In the genomic region with DNA sequence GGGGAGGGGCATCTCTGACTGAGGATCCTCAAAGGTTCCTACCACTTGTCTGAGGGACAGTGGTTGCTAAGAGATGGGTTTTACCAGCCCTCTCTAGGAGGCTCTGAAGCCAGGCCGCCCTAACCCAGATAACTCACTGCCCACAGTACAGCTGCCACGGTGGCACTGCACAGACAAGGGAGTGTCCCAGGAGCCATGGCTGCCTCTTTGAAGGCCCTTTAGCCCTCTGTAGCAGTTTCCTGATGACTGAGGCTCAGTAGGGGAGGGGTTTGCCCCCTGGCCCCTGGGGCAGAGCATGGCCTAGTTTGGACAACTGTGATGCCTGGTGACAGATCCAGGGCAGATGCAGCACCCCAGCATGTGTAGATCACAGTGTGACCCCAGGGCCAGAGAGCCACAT, we compare ENCODE assay signal across 18 mouse cellular contexts. TPM values are rescaled to one million over a fixed set of nuclear protein-coding genes. Genes with fewer than 3 reads are reported as not detected.
A peak's percentile ranks its signal among the peaks of the same experiment; 100 is the strongest.
DNase-seq lines count a peak whose midpoint lies in the region; ATAC-seq and TF ChIP-seq lines count a peak whose summit lies in the region.
"Had no signal": no experiment of that assay in that cellular context is flagged by ENCODE, and none has a peak within 500 bp of the region (broad histone marks: within the 10 kb centered on the region; RNA-seq: fewer than 3 reads in every experiment).

No protein-coding gene starts in this region.

- no peak for DNase-seq in hindbrain, postnatal 0 days (ENCODE audit: low spot score)
- DNase-seq in midbrain, embryonic 11.5 days (ENCODE audit: low spot score, missing footprints), result peak; percentile 76
- DNase-seq in brain, adult 2 months (ENCODE audit: low read depth, low spot score), result peak; percentile 44
- DNase-seq: adrenal gland, postnatal 10 days; kidney, adult 9 months; thymus, postnatal 4 days had no signal

- no peak overlapping the region for H3K4me3 ChIP-seq in hindbrain, postnatal 0 days (ENCODE audit: low read length)
- H3K4me3 ChIP-seq in hindbrain, embryonic 13.5 days, result no peak overlapping the region
- H3K4me3 ChIP-seq in midbrain, embryonic 11.5 days (ENCODE audit: low read depth, low read length), result no peak overlapping the region
- no peak overlapping the region for H3K4me3 ChIP-seq in midbrain, embryonic 13.5 days (replicated peaks)
- H3K4me3 ChIP-seq: forebrain, embryonic 13.5 days; heart, embryonic 12.5 days had no signal

- ATAC-seq in hindbrain, postnatal 0 days, result no peak
- no peak for ATAC-seq in hindbrain, embryonic 13.5 days (ENCODE audit: low FRiP score)
- no peak for ATAC-seq in midbrain, embryonic 11.5 days (ENCODE audit: low FRiP score)
- no peak for ATAC-seq in midbrain, embryonic 13.5 days
- 0 out of 2 replicates have a peak, but pooled peaks have one; percentile 15 for ATAC-seq in megakaryocyte-erythroid progenitor cell, adult 5-6 weeks (replicated peaks; ENCODE audit: low FRiP score, low TSS enrichment, poor library complexity, severe bottlenecking)
- no peak for ATAC-seq in CD4-positive, CD25-positive, alpha-beta regulatory T cell, adult 4 months
- ATAC-seq: forebrain, embryonic 13.5 days; inflammation-experienced regulatory T-cells, adult 6 months; lung, postnatal 0 days had no signal

- H3K9me3 ChIP-seq in hindbrain, postnatal 0 days (ENCODE audit: low read length), result no peaks in the 10 kb centered on the region
- H3K9me3 ChIP-seq in hindbrain, embryonic 13.5 days, result no peaks in the 10 kb centered on the region
- H3K9me3 ChIP-seq in midbrain, embryonic 11.5 days (ENCODE audit: control insufficient read depth, low read length), result no peaks in the 10 kb centered on the region
- 0 out of 2 replicates have a peak, but pooled peaks cover 3% of the 10 kb centered on the region for H3K9me3 ChIP-seq in midbrain, embryonic 13.5 days
- H3K9me3 ChIP-seq: forebrain, embryonic 13.5 days had no signal

- H3K27ac ChIP-seq in hindbrain, postnatal 0 days, result 0 out of 2 replicates have a peak overlapping the region, but pooled peaks have one; percentile 48
- H3K27ac ChIP-seq in hindbrain, embryonic 13.5 days, result no peak overlapping the region
- H3K27ac ChIP-seq in midbrain, embryonic 11.5 days (ENCODE audit: low read depth, low read length), result no peak overlapping the region
- H3K27ac ChIP-seq in midbrain, embryonic 13.5 days, result no peak overlapping the region
- H3K27ac ChIP-seq: forebrain, embryonic 13.5 days; liver, embryonic 14.5 days had no signal

- H3K27me3 ChIP-seq in hindbrain, postnatal 0 days (ENCODE audit: insufficient read depth, low read length), result no peaks in the 10 kb centered on the region
- H3K27me3 ChIP-seq in hindbrain, embryonic 13.5 days, result peaks cover 18% of the 10 kb centered on the region
- 0 out of 2 replicates have a peak, but pooled peaks cover 4% of the 10 kb centered on the region for H3K27me3 ChIP-seq in midbrain, embryonic 11.5 days (ENCODE audit: control insufficient read depth, insufficient read depth, low read length)
- peaks cover 14% of the 10 kb centered on the region for H3K27me3 ChIP-seq in midbrain, embryonic 13.5 days

- 56% methylated on average over 2 of the region's 2 CpGs for WGBS in hindbrain, postnatal 0 days
- 76% methylated on average over 2 of the region's 2 CpGs for WGBS in hindbrain, embryonic 13.5 days
- WGBS in midbrain, embryonic 11.5 days, result 60% methylated on average over 2 of the region's 2 CpGs
- WGBS in midbrain, embryonic 13.5 days, result 61% methylated on average over 2 of the region's 2 CpGs

- no peaks in the 10 kb centered on the region for H3K36me3 ChIP-seq in hindbrain, postnatal 0 days (ENCODE audit: insufficient read depth, low read length)
- H3K36me3 ChIP-seq in hindbrain, embryonic 13.5 days, result no peaks in the 10 kb centered on the region; the same call in 1 of the 2 replicates
- H3K36me3 ChIP-seq in midbrain, embryonic 11.5 days (ENCODE audit: control insufficient read depth, insufficient read depth, low read length), result no peaks in the 10 kb centered on the region
- 0 out of 2 replicates have a peak, but pooled peaks cover 3% of the 10 kb centered on the region for H3K36me3 ChIP-seq in midbrain, embryonic 13.5 days
- H3K36me3 ChIP-seq: heart, embryonic 12.5 days had no signal

- H3K4me2 ChIP-seq in hindbrain, postnatal 0 days (ENCODE audit: low read depth, low read length), result no peak overlapping the region
- H3K4me2 ChIP-seq in hindbrain, embryonic 13.5 days, result no peak overlapping the region
- no peak overlapping the region for H3K4me2 ChIP-seq in midbrain, embryonic 11.5 days
- no peak overlapping the region for H3K4me2 ChIP-seq in midbrain, embryonic 13.5 days (replicated peaks)
- H3K4me2 ChIP-seq: forebrain, embryonic 13.5 days; heart, embryonic 12.5 days had no signal

- no peak overlapping the region for H3K9ac ChIP-seq in hindbrain, postnatal 0 days (replicated peaks; ENCODE audit: low read length)
- H3K9ac ChIP-seq in hindbrain, embryonic 13.5 days, result no peak overlapping the region
- H3K9ac ChIP-seq in midbrain, embryonic 11.5 days (ENCODE audit: low read length), result no peak overlapping the region
- no peak overlapping the region for H3K9ac ChIP-seq in midbrain, embryonic 13.5 days (replicated peaks)
- H3K9ac ChIP-seq: forebrain, embryonic 13.5 days; heart, embryonic 12.5 days; liver, embryonic 14.5 days had no signal

- peaks cover 3% of the 10 kb centered on the region; the same call in 1 of the 2 replicates for H3K4me1 ChIP-seq in hindbrain, postnatal 0 days (ENCODE audit: insufficient read depth, low read length)
- H3K4me1 ChIP-seq in hindbrain, embryonic 13.5 days (replicated peaks), result peaks cover 20% of the 10 kb centered on the region
- 0 out of 2 replicates have a peak, but pooled peaks cover 4% of the 10 kb centered on the region for H3K4me1 ChIP-seq in midbrain, embryonic 11.5 days (ENCODE audit: control insufficient read depth, insufficient read depth, low read length)
- peaks cover 20% of the 10 kb centered on the region for H3K4me1 ChIP-seq in midbrain, embryonic 13.5 days (replicated peaks)

- TF ChIP-seq CTCF in hindbrain, postnatal 0 days (IDR thresholded peaks at IDR 0.05; ENCODE audit: low read depth), result no peak

RNA-seq across cellular contexts. Expression of gene Spdef, which starts 27.9 kb away (rescaled TPM):
- 2.1 TPM in 2 replicates for total RNA-seq in hindbrain, postnatal 0 days (2014; rRNA removed)
- polyA plus RNA-seq in hindbrain, postnatal 0 days (2015; fragmentation: Nextera tagmentation; extraction: Ambion mirVana), result 1.7 and 1.8 TPM in 2 replicates
- polyA plus RNA-seq in hindbrain, embryonic 13.5 days (2015; fragmentation: Nextera tagmentation; extraction: Ambion mirVana), result 0.60 TPM in 2 replicates
- 0.25 TPM in 1 of 2 replicates, not detected in the other for polyA plus RNA-seq in midbrain, embryonic 11.5 days (2014; fragmentation: Nextera tagmentation; extraction: Ambion mirVana)
- polyA plus RNA-seq in midbrain, embryonic 13.5 days (2015; fragmentation: Nextera tagmentation; extraction: Ambion mirVana), result 0.90 and 1.3 TPM in 2 replicates
- total RNA-seq in megakaryocyte-erythroid progenitor cell, adult 5-6 weeks (2014; fragmentation: Nextera tagmentation), result not detected in 2 replicates
- total RNA-seq in megakaryocyte-erythroid progenitor cell, adult 5-6 weeks (2017), result not detected in 2 replicates
- polyA plus RNA-seq in CD4-positive, CD25-positive, alpha-beta regulatory T cell, adult 4 months (2017; shearing (Covaris generic)), result not detected
- total RNA-seq: adrenal gland, postnatal 10 days; granulocyte monocyte progenitor cell, adult 5-6 weeks; heart, postnatal 25 days; megakaryocyte progenitor cell, adult 5-6 weeks had no signal
- polyA plus RNA-seq: inflammation-experienced regulatory T-cells, adult 6 months; liver, embryonic 14.5 days had no signal

RNA-seq across cellular contexts. Expression of gene Pacsin1, which starts 45.5 kb away (rescaled TPM):
- 38.3 and 62.9 TPM in 2 replicates for total RNA-seq in hindbrain, postnatal 0 days (2014; rRNA removed)
- polyA plus RNA-seq in hindbrain, postnatal 0 days (2015; fragmentation: Nextera tagmentation; extraction: Ambion mirVana), result 80.0 and 85.1 TPM in 2 replicates
- polyA plus RNA-seq in hindbrain, embryonic 13.5 days (2015; fragmentation: Nextera tagmentation; extraction: Ambion mirVana), result 27.9 and 31.0 TPM in 2 replicates
- polyA plus RNA-seq in midbrain, embryonic 11.5 days (2014; fragmentation: Nextera tagmentation; extraction: Ambion mirVana), result 3.1 and 4.5 TPM in 2 replicates
- polyA plus RNA-seq in midbrain, embryonic 13.5 days (2015; fragmentation: Nextera tagmentation; extraction: Ambion mirVana), result 19.9 and 23.6 TPM in 2 replicates
- total RNA-seq in megakaryocyte-erythroid progenitor cell, adult 5-6 weeks (2014; fragmentation: Nextera tagmentation), result 0.64 TPM in 1 of 2 replicates, not detected in the other
- 0.11 TPM in 1 of 2 replicates, not detected in the other for total RNA-seq in megakaryocyte-erythroid progenitor cell, adult 5-6 weeks (2017)
- 10 to 100 TPM; 36.5 to 37.2 TPM for polyA plus RNA-seq in CD4-positive, CD25-positive, alpha-beta regulatory T cell, adult 4 months (2017; shearing (Covaris generic))
- total RNA-seq: granulocyte monocyte progenitor cell, adult 5-6 weeks; megakaryocyte progenitor cell, adult 5-6 weeks had no signal
